Mouse (Mus musculus): ENCODE measurements around the gene Cdkn1b. TPM values are rescaled to one million over a fixed set of nuclear protein-coding genes. Genes with fewer than 3 reads are reported as not detected.

Cdkn1b gene
- polyA plus RNA-seq, 1 experiment from 2014 or later = 18.8 TPM

Other genes with a start within 250 kb of the Cdkn1b start
- 14.3 and 14.8 TPM in 2 replicates for gene Dusp16, start 127.8 kb upstream of the Cdkn1b start, polyA plus RNA-seq (2016; fragmentation: Nextera tagmentation; extraction: Ambion mirVana)
- 1.7 and 2.1 TPM in 2 replicates for gene Crebl2, start 90.2 kb upstream of the Cdkn1b start, polyA plus RNA-seq (2016; fragmentation: Nextera tagmentation; extraction: Ambion mirVana)
- gene Gpr19, start 21.8 kb upstream of the Cdkn1b start, polyA plus RNA-seq (2016; fragmentation: Nextera tagmentation; extraction: Ambion mirVana) = 8.3 and 8.6 TPM in 2 replicates
- 4.5 and 5.2 TPM in 2 replicates for gene Apold1, start 61.3 kb downstream of the Cdkn1b start, polyA plus RNA-seq (2016; fragmentation: Nextera tagmentation; extraction: Ambion mirVana)
- gene Ddx47, start 91.2 kb downstream of the Cdkn1b start, polyA plus RNA-seq (2016; fragmentation: Nextera tagmentation; extraction: Ambion mirVana) = 126 and 127 TPM in 2 replicates
- gene Gprc5a, start 145.2 kb downstream of the Cdkn1b start, polyA plus RNA-seq (2016; fragmentation: Nextera tagmentation; extraction: Ambion mirVana) = 1.5 and 1.6 TPM in 2 replicates
- not detected in 2 replicates for gene Gprc5d, start 197.9 kb downstream of the Cdkn1b start, polyA plus RNA-seq (2016; fragmentation: Nextera tagmentation; extraction: Ambion mirVana)

Data from limb, embryonic 12.5 days (tissue).